Mouse (Mus musculus) common myeloid progenitor, adult 5-6 weeks (primary cell): ENCODE data around the gene Ttc32. TPM values are rescaled to one million over a fixed set of nuclear protein-coding genes. Genes with fewer than 3 reads are reported as not detected.

ENCODE experiments used
- ATAC-seq: replicated peaks from 2 replicates; pipeline ENCODE4 v1.8.0; 2016; ENCODE audit warnings: low read depth, mild to moderate bottlenecking, moderate TSS enrichment, inconsistent platforms; ENCODE audit not compliant: poor library complexity, severe bottlenecking
- total RNA-seq: library from RNA; stranded (forward); fragments of 200-1000, 187-1606 nt; gene quantifications from 2 replicates; pipeline ENCODE4 v1.2.3, GENCODE M21; 2017

Gene Ttc32
- total RNA-seq, 1 experiment from 2014 or later, result 36.4 TPM

DNA sequence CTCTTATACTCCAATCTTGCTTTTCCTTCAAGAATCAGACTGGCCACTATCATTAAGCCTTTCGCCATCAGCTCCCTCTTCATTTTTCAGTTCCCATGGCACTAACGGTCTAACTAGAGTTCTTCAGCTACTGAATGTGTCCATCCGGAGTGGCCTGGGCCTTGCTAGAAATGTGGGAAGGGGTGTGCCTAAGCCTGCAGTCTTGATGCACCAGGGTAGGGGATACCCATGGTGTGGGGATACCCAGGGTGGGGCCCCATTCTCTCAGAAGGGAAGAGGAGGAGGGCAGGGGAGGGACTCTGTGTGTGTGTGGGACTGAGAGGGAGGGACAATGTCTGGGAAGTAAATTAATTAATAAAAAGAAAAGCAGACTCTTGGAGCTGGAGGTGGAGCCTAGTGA lies 13.0 kb downstream of the Ttc32 start:
- ATAC-seq, result no peak

DNA sequence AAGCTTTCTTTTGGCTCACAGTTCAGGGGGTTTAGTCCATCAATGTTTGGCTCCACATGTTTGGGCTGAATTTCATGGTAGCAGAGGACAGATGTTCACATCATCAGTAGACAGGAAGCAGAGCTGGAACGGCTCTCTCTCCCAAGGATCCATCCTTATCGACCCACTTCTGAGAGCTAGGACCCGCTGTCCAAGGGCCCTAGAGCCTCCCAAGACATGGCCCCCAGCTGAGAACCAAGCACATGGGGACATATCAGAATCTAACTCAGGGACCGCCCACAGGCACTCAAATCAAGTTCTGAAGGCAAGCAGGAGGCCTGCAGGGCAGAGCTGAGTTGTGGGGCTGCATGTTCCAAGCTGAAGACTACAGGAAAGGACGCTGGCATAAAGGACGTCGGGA lies 14.9 kb downstream of the Ttc32 start:
- no peak for ATAC-seq

DNA sequence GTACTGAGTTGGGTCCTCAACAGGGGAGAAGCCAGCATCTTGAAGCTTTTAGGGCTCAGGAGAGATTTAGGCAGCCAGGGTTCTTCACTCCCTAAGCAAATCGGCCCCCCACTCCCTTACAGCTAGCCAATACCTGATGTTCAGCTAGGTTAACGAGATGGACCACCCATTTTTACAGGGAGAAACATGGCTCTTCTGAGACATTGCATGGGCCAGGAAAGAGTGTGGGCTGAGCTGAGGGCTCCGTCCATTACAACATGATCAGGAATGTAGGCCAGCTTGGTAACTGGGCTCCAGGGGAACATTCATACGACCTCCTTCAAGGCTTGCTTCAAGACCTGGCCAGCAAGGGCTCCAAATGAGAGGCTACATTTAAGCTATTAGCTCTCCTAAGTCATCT lies 16.9 kb downstream of the Ttc32 start:
- ATAC-seq, result no peak

DNA sequence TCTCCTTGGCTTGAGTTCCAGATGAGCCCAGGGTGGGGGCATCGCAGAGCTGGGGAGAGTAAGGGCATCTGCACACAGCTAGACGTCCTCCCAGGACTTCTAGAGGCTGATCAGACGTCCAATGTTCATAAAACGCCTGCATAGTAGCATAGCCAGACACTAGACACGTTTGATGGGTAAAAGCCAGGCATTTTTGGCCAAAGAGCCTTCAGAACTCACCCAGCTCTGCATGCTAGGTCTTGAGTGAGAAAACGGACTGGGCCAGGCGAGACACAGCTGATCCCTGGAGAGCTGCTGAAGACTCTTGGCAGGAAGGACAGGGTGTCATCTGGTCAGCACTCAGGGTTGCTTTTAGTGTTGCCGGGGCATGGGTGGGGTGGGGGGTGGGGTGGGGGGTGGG lies 18.3 kb downstream of the Ttc32 start:
- ATAC-seq, result no peak

DNA sequence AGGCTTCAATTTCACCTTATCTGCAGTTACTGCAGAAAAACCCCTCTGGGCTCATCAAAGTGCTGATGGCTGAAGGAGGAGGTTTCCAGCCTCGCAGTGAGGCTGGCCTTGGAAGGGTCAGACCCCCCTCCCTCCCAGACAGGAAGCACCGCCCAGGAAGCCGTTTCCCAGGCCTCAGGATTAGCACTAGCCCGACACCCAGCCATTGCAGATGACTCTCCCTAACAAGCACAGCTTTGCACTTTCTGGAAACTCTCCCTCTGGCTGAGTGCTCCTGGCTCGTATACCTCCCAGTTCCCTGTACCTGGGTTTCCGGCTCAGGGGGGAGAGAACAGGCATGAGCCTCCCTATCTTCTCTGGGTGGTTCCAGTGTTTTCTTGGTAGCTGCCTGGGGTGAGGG lies 21.0 kb downstream of the Ttc32 start:
- 0 out of 2 replicates have a peak, but pooled peaks have one; percentile 18 for ATAC-seq

DNA sequence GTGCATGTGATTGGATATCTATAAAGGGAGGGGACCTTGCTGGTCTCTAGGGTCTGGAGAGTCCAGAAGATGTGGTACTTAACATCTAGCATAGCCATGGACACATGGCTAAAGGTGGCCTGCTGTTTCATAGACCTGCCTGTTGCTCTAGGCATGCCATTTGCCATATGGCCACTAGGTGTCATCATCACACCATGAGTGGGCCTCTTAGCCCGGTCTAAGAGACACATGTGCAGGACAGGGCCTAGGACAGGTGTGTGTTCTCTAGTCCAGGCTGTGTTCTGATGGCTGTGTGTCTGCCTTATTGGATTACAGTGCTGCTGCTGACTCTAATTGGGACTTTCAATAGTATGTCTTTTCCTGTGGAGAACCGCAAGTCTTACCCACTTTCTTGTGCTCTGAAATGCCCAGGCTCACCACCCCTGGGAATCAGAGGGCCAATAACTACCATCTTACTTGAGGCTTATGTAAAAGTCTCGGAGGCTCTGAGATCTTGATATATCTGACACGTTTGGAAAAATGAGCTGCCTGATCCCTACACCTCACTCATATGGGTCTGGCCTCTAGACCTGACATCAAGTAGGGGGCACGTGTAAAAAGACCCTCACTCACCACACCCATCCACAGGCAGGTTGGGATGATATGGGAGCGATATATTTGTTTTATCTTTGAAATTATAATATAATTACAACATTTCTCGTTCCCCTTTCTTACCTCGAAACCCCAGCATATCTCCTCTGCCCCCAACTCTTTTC lies 22.5 kb downstream of the Ttc32 start:
- ATAC-seq, result peak; percentile 92

DNA sequence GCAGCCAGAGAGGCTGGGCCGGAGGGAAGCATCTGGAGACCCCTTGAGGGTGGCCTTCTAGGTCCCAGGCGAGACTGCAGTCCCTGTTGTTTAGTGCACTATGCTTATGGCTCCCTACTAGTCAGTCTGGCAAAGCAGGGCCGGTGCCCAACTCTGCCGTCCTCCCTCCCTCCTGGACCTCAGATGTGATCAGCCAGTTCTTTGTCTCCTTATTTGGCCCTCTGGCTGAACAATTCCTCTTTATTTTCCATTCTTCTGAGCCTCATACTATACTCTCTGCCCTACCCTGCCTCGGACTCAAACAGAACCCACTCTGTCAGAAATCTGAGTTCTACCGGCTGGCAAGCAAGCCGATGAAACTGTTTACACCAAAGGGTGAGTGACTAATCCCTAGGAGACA lies 23.5 kb downstream of the Ttc32 start:
- no peak for ATAC-seq

DNA sequence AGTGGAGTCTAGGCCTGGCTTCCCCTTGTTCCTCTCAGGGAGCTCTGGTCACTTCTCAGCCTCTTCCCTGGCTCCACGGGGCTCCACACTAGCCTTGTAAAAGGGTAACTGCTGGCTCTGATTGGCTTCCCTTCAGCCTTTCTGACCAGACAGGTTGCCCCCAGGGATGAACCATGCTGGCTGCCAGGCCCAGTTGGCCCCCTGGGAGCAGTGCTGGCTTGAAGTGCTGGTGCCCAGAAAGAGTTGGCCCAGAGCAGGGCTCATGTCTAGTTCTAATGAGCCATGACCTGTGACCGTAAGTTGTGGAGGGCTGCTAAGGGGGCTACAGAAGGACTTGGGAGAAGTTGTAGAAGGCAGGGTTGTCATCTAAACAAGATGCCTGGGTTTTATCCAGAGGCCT lies 24.2 kb downstream of the Ttc32 start:
- no peak for ATAC-seq

DNA sequence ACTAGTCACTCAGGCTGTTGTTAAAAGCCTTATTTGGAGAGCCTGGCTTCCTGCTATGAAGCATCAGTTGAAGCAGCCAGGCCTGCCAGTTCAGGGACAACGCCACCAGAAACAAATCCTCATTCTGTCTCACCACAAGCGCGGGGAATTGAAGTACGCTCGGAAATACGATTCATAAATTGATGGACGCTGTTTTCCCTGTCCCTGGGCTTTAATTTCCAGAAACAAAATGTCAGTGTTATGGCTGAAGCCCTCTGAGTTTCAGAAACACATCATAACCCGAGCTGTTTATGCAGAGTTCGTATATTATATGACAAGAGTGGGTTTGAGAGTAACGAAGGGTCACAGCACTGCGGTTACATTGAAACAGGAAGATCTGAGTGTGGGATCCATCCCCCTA lies 25.5 kb downstream of the Ttc32 start:
- no peak for ATAC-seq

DNA sequence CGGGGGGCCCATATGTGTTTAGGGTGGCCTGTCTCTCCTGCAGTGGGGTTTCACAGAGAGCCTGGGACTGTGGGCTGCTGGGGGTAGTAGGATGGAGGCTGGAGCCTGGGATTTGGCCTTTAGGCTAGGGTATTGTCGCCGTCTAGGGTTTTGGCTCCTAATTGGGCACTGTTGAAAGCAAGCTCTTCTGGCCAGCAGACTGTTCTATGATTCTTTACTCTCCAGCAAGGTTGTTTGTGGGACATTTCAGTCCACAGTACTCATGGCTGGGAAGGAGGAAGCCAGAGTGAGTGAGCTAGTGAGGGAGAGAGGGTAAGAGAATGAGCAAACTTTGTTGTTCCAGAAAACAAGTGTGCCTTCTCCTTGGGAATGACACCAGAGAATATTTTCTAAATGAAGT lies 29.7 kb downstream of the Ttc32 start:
- ATAC-seq, result no peak

DNA sequence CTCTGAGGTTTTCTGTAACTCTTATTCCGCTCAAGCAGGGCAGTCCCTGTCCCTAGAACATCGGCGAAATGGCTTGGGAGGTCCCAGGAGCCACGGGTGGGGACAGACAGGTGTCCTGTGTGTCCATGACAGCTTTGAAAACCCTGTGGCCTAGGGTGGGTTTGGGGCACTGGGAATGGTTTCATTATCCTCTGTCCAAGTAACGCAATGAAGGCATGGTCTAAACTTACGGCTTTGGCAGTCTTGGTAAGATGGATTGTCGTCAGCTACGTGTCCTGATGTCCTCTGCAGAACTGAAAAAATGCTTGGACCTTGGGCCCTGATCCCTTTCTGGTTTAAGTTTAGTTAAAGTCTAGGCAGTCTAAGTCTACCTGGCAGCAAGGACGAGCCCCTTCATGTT lies 30.2 kb downstream of the Ttc32 start:
- ATAC-seq, result no peak

DNA sequence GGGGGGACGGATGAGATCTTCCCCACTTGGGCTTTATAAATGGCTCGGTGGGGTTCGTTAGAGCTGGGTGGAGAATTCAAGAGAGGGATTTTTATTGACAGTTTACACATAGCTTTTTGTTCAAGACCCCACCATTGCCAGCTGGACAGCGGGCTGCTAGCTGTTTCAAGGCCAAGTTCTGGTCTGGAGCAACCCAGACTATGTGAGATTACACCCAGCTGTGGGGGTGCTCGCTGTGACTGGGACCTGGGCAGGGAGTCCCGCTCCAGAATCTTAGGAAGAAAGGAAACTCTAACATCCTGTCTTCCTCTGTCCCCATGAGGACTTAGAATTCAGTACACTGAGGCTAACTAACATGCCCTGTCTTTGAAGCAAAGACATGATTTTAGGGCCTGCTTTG lies 33.8 kb downstream of the Ttc32 start:
- no peak for ATAC-seq

DNA sequence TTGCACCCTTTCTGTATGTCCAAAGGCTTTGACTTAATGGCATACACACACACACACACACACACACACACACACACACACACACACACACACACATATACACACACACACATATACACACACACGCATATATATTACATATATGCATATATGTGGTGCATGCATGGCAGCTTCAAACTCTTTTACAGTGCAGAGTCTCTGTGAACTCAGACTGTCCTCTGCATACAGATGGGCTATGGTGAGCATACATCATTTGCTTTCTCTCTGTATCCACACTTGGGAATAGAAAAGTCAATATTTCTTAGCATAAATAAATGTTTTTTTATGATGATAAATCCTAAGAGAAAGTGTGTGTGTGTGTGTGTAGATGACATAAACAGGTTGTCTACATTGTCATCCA lies 41.3 kb downstream of the Ttc32 start:
- ATAC-seq, result no peak

DNA sequence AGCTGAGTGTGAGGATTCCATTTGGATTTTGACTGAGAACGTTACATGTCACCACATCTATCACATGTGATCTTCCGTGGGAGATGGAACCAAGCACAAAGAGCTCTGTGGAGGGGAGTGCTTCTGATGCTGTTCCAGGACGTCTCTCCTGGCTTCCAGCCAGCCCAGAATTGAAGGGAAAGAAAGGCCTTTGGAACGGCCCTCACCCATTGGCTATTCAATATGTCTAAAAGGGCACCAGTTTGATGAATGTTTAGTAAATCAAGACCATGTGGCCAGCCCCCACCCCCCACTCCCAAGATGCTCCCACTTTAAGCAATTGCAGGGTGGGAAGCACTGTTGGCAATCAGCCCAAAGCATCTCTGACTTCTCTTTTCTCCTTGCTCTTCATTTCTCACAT lies 41.7 kb downstream of the Ttc32 start:
- ATAC-seq, result no peak

DNA sequence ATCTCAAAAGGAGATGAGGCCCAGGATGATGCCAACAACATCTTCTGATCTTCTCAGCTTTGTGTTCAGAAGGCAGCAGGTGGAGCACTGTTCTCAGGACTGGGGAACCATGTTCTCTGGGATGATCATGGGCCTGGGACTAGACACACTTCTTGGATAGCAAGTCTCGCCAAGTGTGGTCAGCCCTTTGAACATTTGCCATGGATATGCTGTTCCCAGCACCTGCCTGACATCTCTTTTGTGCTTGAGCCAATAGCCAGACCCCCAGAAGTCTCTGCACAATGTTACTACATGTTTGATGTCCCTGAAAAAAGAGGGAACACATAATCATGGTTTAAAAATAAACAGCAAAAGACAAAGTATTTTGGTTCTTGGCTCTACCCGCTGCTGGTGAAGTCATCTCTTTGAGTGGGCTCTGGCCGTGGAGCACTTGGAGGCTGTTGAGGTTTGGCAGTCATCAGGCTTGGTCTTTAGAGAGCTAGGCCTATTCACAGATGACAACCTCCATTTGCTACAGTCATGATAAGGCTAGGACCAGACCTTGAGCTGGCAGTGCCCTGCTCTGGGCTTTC lies 47.8 kb downstream of the Ttc32 start:
- no peak for ATAC-seq

DNA sequence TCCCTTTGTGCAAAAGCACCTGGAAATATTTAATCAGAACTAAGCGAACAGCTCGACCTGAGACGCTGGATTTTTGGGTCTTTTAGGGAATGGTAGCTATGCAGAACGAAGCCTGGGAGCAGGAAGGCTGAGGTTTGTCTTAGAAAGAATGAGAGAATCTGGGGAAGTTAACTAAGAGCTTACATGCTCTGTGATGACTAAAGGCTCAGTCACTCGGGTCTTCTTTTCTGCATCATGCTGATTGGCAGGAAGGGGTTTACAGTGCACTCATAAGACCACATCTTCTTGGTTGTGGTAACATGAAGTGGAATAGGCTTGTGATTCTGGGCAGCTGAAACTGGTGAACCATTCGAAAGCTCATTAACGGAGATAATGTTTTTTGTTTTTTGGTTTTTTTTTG lies 60.4 kb downstream of the Ttc32 start:
- no peak for ATAC-seq

Other genes with a start within 250 kb of the Ttc32 start
- gene Laptm4a, start 108.3 kb upstream of the Ttc32 start, total RNA-seq, result 115 and 122 TPM in 2 replicates
- gene Matn3, start 82.1 kb upstream of the Ttc32 start, total RNA-seq, result not detected in 2 replicates
- 3.8 and 4.1 TPM in 2 replicates for gene Wdr35, start 56.1 kb upstream of the Ttc32 start, total RNA-seq